Mouse (Mus musculus) lung, postnatal 0 days (tissue): ENCODE measurements around the gene Fcmr. TPM values are rescaled to one million over a fixed set of nuclear protein-coding genes. Genes with fewer than 3 reads are reported as not detected.

Experiments
- ATAC-seq: fragments of 200-750 bp; cut with Nextera tagmentation; 2 replicates; pipeline ENCODE4 v1.8.0; 2017; ENCODE audit warnings: moderate library complexity
- DNase-seq: peaks from one replicate; pipeline ENCODE4 v3.0.0-alpha.2; 2016; ENCODE audit warnings: low spot score
- H3K27ac ChIP-seq: fragments of 300-500 bp; sonication (generic); 2 replicates; pipeline ENCODE4 v1.5.1; 2014; ENCODE audit warnings: antibody characterized with exemption, mild to moderate bottlenecking, low read length, mixed read lengths
- H3K27me3 ChIP-seq: fragments of 300-500 bp; sonication (generic); replicated peaks from 2 replicates; pipeline ENCODE4 v1.6.1; 2014; ENCODE audit warnings: low read length, mixed read lengths; ENCODE audit not compliant: insufficient read depth
- H3K36me3 ChIP-seq: fragments of 300-500 bp; sonication (generic); 2 replicates; pipeline ENCODE4 v1.6.1; 2014; ENCODE audit warnings: low read length, mixed read lengths; ENCODE audit not compliant: insufficient read depth
- H3K4me1 ChIP-seq: fragments of 300-500 bp; sonication (generic); 2 replicates; pipeline ENCODE4 v1.6.1; 2014; ENCODE audit warnings: antibody characterized with exemption, low read depth, low read length, mixed read lengths; ENCODE audit not compliant: insufficient read depth
- H3K4me2 ChIP-seq: fragments of 300-500 bp; sonication (generic); replicated peaks from 2 replicates; pipeline ENCODE4 v1.6.1; 2014; ENCODE audit warnings: low read depth, mild to moderate bottlenecking, low read length, moderate library complexity, mixed read lengths
- H3K4me3 ChIP-seq: fragments of 300-500 bp; sonication (generic); 2 replicates; pipeline ENCODE4 v1.5.1; 2014; ENCODE audit warnings: low read depth, low read length
- H3K9ac ChIP-seq: fragments of 300-500 bp; sonication (generic); replicated peaks from 2 replicates; pipeline ENCODE4 v1.6.1; 2014; ENCODE audit warnings: low read depth, mild to moderate bottlenecking
- H3K9me3 ChIP-seq: fragments of 300-500 bp; sonication (generic); 2 replicates; pipeline ENCODE4 v1.6.1; 2016; ENCODE audit warnings: low read length, mixed read lengths
- CTCF ChIP-seq: IDR thresholded peaks from 2 replicates; pipeline ENCODE4 v1.5.1; 2016; ENCODE audit warnings: antibody characterized with exemption, mild to moderate bottlenecking
- EP300 ChIP-seq: IDR thresholded peaks from 2 replicates; pipeline ENCODE4 v1.6.1; 2016; ENCODE audit warnings: antibody characterized with exemption, mild to moderate bottlenecking, control low read depth
- WGBS: fragments of 180-500 bp; shearing (Covaris S2); extraction: QIAGEN DNeasy Blood & Tissue Kit; methylation state at CpG from one replicate; pipeline ENCODE4 v1.1.7; 2014; 5-methylcytosine and 5-hydroxymethylcytosine counted together
- polyA plus RNA-seq: library from polyadenylated mRNA; unstranded; fragments of >200 nt; fragmentation: Nextera tagmentation; extraction: Ambion mirVana; gene quantifications from 2 replicates; pipeline ENCODE4 v1.2.1, GENCODE M21; 2015

Fcmr gene
- polyA plus RNA-seq: 0.37 and 0.82 TPM in 2 replicates

GRCm38 (mm10) chr1:130865541-130866221 lies at the start of gene Fcmr:
TSS of gene Fcmr (plus strand) at chr1:130865669.
- Histone ChIP-seq H3K4me2 (no peak within 1 kb of the TSS), H3K4me1 (no peaks in the 10 kb centered on the region), H3K27me3 (no peaks in the 10 kb centered on the region), H3K9me3 (no peaks in the 10 kb centered on the region), H3K27ac (no peak within 1 kb of the TSS), H3K36me3 (no peaks in the 10 kb centered on the region), H3K4me3 (no peak within 1 kb of the TSS), H3K9ac (no peak within 1 kb of the TSS)
- DNase-seq: no peak
- no peak for TF ChIP-seq EP300
- no peak for TF ChIP-seq CTCF
- WGBS: 62% methylated on average over 7 of the region's 7 CpGs
- ATAC-seq: no peak

- TF ChIP-seq EP300 (no peak), CTCF (no peak)
- H3K4me3 ChIP-seq: no peak overlapping the region
- DNase-seq (no peak), ATAC-seq (no peak)
- H3K27me3 ChIP-seq: no peaks in the 10 kb centered on the region
- H3K9me3 ChIP-seq: no peaks in the 10 kb centered on the region
- no peak overlapping the region for H3K9ac ChIP-seq
- no peak overlapping the region for H3K27ac ChIP-seq
- H3K4me1 ChIP-seq: no peaks in the 10 kb centered on the region
- H3K4me2 ChIP-seq: no peak overlapping the region
- no peaks in the 10 kb centered on the region for H3K36me3 ChIP-seq
- 60% methylated on average over 1 of the region's 1 CpGs for WGBS
Observed at GRCm38 (mm10) chr1:130819737-130820136, 45.7 kb upstream of the Fcmr start.

- no peaks in the 10 kb centered on the region for H3K27me3 ChIP-seq
- no peaks in the 10 kb centered on the region for H3K9me3 ChIP-seq
- no peak overlapping the region for H3K27ac ChIP-seq
- 56% methylated on average over 7 of the region's 7 CpGs for WGBS
- no peak overlapping the region for H3K9ac ChIP-seq
- TF ChIP-seq CTCF (no peak), EP300 (no peak)
- H3K4me2 ChIP-seq: no peak overlapping the region
- H3K36me3 ChIP-seq: no peaks in the 10 kb centered on the region
- no peaks in the 10 kb centered on the region for H3K4me1 ChIP-seq
- peak; percentile 76 for DNase-seq
- peak; percentile 86 for ATAC-seq
- no peak overlapping the region for H3K4me3 ChIP-seq
Observed at GRCm38 (mm10) chr1:130820316-130821148, 44.9 kb upstream of the Fcmr start.

GRCm38 (mm10) chr1:130821149-130821471 lies 44.4 kb upstream of the Fcmr start:
- Histone ChIP-seq H3K4me2 (no peak overlapping the region), H3K9ac (no peak overlapping the region), H3K4me3 (no peak overlapping the region), H3K4me1 (no peaks in the 10 kb centered on the region), H3K36me3 (no peaks in the 10 kb centered on the region), H3K27me3 (no peaks in the 10 kb centered on the region), H3K9me3 (no peaks in the 10 kb centered on the region), H3K27ac (no peak overlapping the region)
- ATAC-seq (no peak), DNase-seq (no peak)
- no peak for TF ChIP-seq EP300
- TF ChIP-seq CTCF: no peak
- WGBS: 83% methylated on average over 2 of the region's 2 CpGs

GRCm38 (mm10) chr1:130821911-130822625 lies 43.4 kb upstream of the Fcmr start:
- no peak overlapping the region for H3K9ac ChIP-seq
- H3K27me3 ChIP-seq: no peaks in the 10 kb centered on the region
- H3K4me3 ChIP-seq: no peak overlapping the region
- 53% methylated on average over 9 of the region's 9 CpGs for WGBS
- H3K4me1 ChIP-seq: no peaks in the 10 kb centered on the region
- H3K4me2 ChIP-seq: no peak overlapping the region
- TF ChIP-seq CTCF (no peak), EP300 (no peak)
- no peak overlapping the region for H3K27ac ChIP-seq
- H3K36me3 ChIP-seq: no peaks in the 10 kb centered on the region
- DNase-seq (no peak), ATAC-seq (no peak)
- H3K9me3 ChIP-seq: no peaks in the 10 kb centered on the region

- no peak for DNase-seq
- no peaks in the 10 kb centered on the region for H3K36me3 ChIP-seq
- H3K9ac ChIP-seq: no peak within 1 kb of the TSS
- H3K27ac ChIP-seq: no peak within 1 kb of the TSS
- no peak for ATAC-seq
- no peak within 1 kb of the TSS for H3K4me2 ChIP-seq
- WGBS: 78% methylated on average over 5 of the region's 5 CpGs
- no peaks in the 10 kb centered on the region for H3K9me3 ChIP-seq
- TF ChIP-seq CTCF: no peak
- no peak for TF ChIP-seq EP300
- no peaks in the 10 kb centered on the region for H3K4me1 ChIP-seq
- H3K27me3 ChIP-seq: no peaks in the 10 kb centered on the region
- H3K4me3 ChIP-seq: no peak within 1 kb of the TSS
Observed at GRCm38 (mm10) chr1:130826448-130826847, 39.0 kb upstream of the Fcmr start, which contains the start of gene Pigr. TSS of gene Pigr (plus strand) at chr1:130826684.
